Mouse (Mus musculus) neural tube, embryonic 12.5 days (tissue): Measurements from ENCODE around the gene Prr36. TPM values are rescaled to one million over a fixed set of nuclear protein-coding genes. Genes with fewer than 3 reads are reported as not detected.

Experiments
- ATAC-seq: fragments of 200-750 bp; cut with Nextera tagmentation; 2 replicates; pipeline ENCODE4 v1.8.0; 2017; ENCODE audit warnings: low read depth, mild to moderate bottlenecking, moderate TSS enrichment, moderate library complexity; ENCODE audit not compliant: low FRiP score
- H3K27ac ChIP-seq: fragments of 300-500 bp; sonication (generic); 2 replicates; pipeline ENCODE4 v1.5.1; 2016
- H3K27me3 ChIP-seq: fragments of 300-500 bp; sonication (generic); replicated peaks from 2 replicates; pipeline ENCODE4 v1.6.1; 2016; ENCODE audit warnings: mild to moderate bottlenecking
- H3K36me3 ChIP-seq: fragments of 300-500 bp; sonication (generic); 2 replicates; pipeline ENCODE4 v1.6.1; 2016; ENCODE audit warnings: mild to moderate bottlenecking
- H3K4me1 ChIP-seq: fragments of 300-500 bp; sonication (generic); 2 replicates; pipeline ENCODE4 v1.6.1; 2016
- H3K4me2 ChIP-seq: fragments of 300-500 bp; sonication (generic); replicated peaks from 2 replicates; pipeline ENCODE4 v1.6.1; 2016; ENCODE audit warnings: mild to moderate bottlenecking
- H3K4me3 ChIP-seq: fragments of 300-500 bp; sonication (generic); 2 replicates; pipeline ENCODE4 v1.5.1; 2016
- H3K9ac ChIP-seq: fragments of 300-500 bp; sonication (generic); 2 replicates; pipeline ENCODE4 v1.6.1; 2016; ENCODE audit warnings: mild to moderate bottlenecking
- H3K9me3 ChIP-seq: fragments of 300-500 bp; sonication (generic); 2 replicates; pipeline ENCODE4 v1.6.1; 2016; ENCODE audit warnings: mild to moderate bottlenecking
- WGBS: fragments of 180-500 bp; shearing (Covaris S2); methylation state at CpG from one replicate; pipeline ENCODE4 v1.1.7; 2016; 5-methylcytosine and 5-hydroxymethylcytosine counted together
- polyA plus RNA-seq: library from polyadenylated mRNA; unstranded; fragments of >200 nt; fragmentation: Nextera tagmentation; extraction: Ambion mirVana; gene quantifications from 2 replicates; pipeline ENCODE4 v1.2.1, GENCODE M21; 2016

The Prr36 gene
- polyA plus RNA-seq, 1 experiment from 2014 or later, result 40.7 TPM

GRCm38 (mm10) chr8:4237814-4238433, 20.7 kb upstream of the Prr36 start:
- Histone ChIP-seq H3K27me3 (0 out of 2 replicates have a peak, but pooled peaks cover 4% of the 10 kb centered on the region), H3K9ac (peak overlapping the region; percentile 58), H3K36me3 (peaks cover 14% of the 10 kb centered on the region), H3K27ac (peak overlapping the region; percentile 76), H3K9me3 (no peaks in the 10 kb centered on the region), H3K4me2 (peak overlapping the region; percentile 92), H3K4me3 (peak overlapping the region; percentile 80), H3K4me1 (peaks cover 19% of the 10 kb centered on the region)
- 20% methylated on average over 15 of the region's 15 CpGs for WGBS
- peak; percentile 36; the same call in 1 of the 2 replicates for ATAC-seq

- WGBS, result 62% methylated on average over 10 of the region's 10 CpGs
- no peak overlapping the region for H3K27ac ChIP-seq
- no peak overlapping the region for H3K4me3 ChIP-seq
- H3K4me2 ChIP-seq, result no peak overlapping the region
- ATAC-seq, result no peak
- H3K27me3 ChIP-seq, result peaks cover 25% of the 10 kb centered on the region
- no peaks in the 10 kb centered on the region for H3K9me3 ChIP-seq
- no peak overlapping the region for H3K9ac ChIP-seq
- H3K4me1 ChIP-seq, result peaks cover 6% of the 10 kb centered on the region
- H3K36me3 ChIP-seq, result no peaks in the 10 kb centered on the region
Measured at GRCm38 (mm10) chr8:4230612-4231351, 13.5 kb upstream of the Prr36 start.

GRCm38 (mm10) chr8:4229784-4230183, 12.5 kb upstream of the Prr36 start:
- no peak overlapping the region for H3K27ac ChIP-seq
- 76% methylated on average over 5 of the region's 5 CpGs for WGBS
- H3K9me3 ChIP-seq, result no peaks in the 10 kb centered on the region
- peaks cover 25% of the 10 kb centered on the region for H3K27me3 ChIP-seq
- H3K4me2 ChIP-seq, result no peak overlapping the region
- ATAC-seq, result no peak
- H3K4me1 ChIP-seq, result peaks cover 6% of the 10 kb centered on the region
- no peak overlapping the region for H3K4me3 ChIP-seq
- no peaks in the 10 kb centered on the region for H3K36me3 ChIP-seq
- no peak overlapping the region for H3K9ac ChIP-seq

- H3K9ac ChIP-seq, result no peak overlapping the region
- peaks cover 25% of the 10 kb centered on the region for H3K27me3 ChIP-seq
- WGBS, result 91% methylated on average over 4 of the region's 4 CpGs
- H3K36me3 ChIP-seq, result no peaks in the 10 kb centered on the region
- H3K27ac ChIP-seq, result no peak overlapping the region
- H3K4me1 ChIP-seq, result peaks cover 6% of the 10 kb centered on the region
- no peak for ATAC-seq
- H3K4me3 ChIP-seq, result no peak overlapping the region
- H3K4me2 ChIP-seq, result no peak overlapping the region
- H3K9me3 ChIP-seq, result no peaks in the 10 kb centered on the region
Measured at GRCm38 (mm10) chr8:4227919-4228318, 10.7 kb upstream of the Prr36 start.

- Histone ChIP-seq H3K4me2 (peak within 1 kb of the TSS; percentile 51), H3K27ac (no peak within 1 kb of the TSS), H3K9ac (no peak within 1 kb of the TSS), H3K4me1 (peaks cover 6% of the 10 kb centered on the region), H3K4me3 (0 out of 2 replicates have a peak within 1 kb of the TSS, but pooled peaks have one; percentile 7), H3K27me3 (peaks cover 25% of the 10 kb centered on the region), H3K9me3 (no peaks in the 10 kb centered on the region), H3K36me3 (no peaks in the 10 kb centered on the region)
- WGBS, result 6% methylated on average over 33 of the region's 33 CpGs
- no peak for ATAC-seq
Measured at GRCm38 (mm10) chr8:4226739-4227347, 9.6 kb upstream of the Prr36 start, which contains the start of gene Lrrc8e. Gene Lrrc8e, plus strand, starts transcription at chr8:4226827.

GRCm38 (mm10) chr8:4226323-4226722, 9.1 kb upstream of the Prr36 start:
- no peaks in the 10 kb centered on the region for H3K36me3 ChIP-seq
- peaks cover 25% of the 10 kb centered on the region for H3K27me3 ChIP-seq
- no peak for ATAC-seq
- no peak overlapping the region for H3K9ac ChIP-seq
- WGBS, result 29% methylated on average over 4 of the region's 4 CpGs
- no peaks in the 10 kb centered on the region for H3K9me3 ChIP-seq
- H3K4me2 ChIP-seq, result peak overlapping the region; percentile 51
- H3K4me1 ChIP-seq, result peaks cover 6% of the 10 kb centered on the region
- H3K4me3 ChIP-seq, result no peak overlapping the region
- H3K27ac ChIP-seq, result no peak overlapping the region

GRCm38 (mm10) chr8:4222059-4222458, 4.8 kb upstream of the Prr36 start:
- Histone ChIP-seq H3K27ac (no peak overlapping the region), H3K9ac (no peak overlapping the region)
- no peak for ATAC-seq

GRCm38 (mm10) chr8:4219617-4220016, 2.4 kb upstream of the Prr36 start:
- Histone ChIP-seq H3K4me1 (peaks cover 19% of the 10 kb centered on the region), H3K36me3 (peaks cover 2% of the 10 kb centered on the region; the same call in 1 of the 2 replicates), H3K27ac (no peak overlapping the region), H3K9ac (no peak overlapping the region), H3K9me3 (no peaks in the 10 kb centered on the region), H3K27me3 (0 out of 2 replicates have a peak, but pooled peaks cover 7% of the 10 kb centered on the region), H3K4me2 (no peak overlapping the region), H3K4me3 (no peak overlapping the region)
- WGBS, result 88% methylated on average over 3 of the region's 3 CpGs
- ATAC-seq, result no peak

More at GRCm38 (mm10) chr8:4222059-4222458, 4.8 kb upstream of the Prr36 start:
- peaks cover 14% of the 10 kb centered on the region for H3K27me3 ChIP-seq
- H3K36me3 ChIP-seq, result no peaks in the 10 kb centered on the region
- no peaks in the 10 kb centered on the region for H3K9me3 ChIP-seq
- no peak overlapping the region for H3K4me3 ChIP-seq
- H3K4me1 ChIP-seq, result peaks cover 6% of the 10 kb centered on the region
- no peak overlapping the region for H3K4me2 ChIP-seq

GRCm38 (mm10) chr8:4216296-4216695, 963 bp downstream of the Prr36 start:
- peak overlapping the region; percentile 62 for H3K4me3 ChIP-seq
- 6% methylated on average over 18 of the region's 18 CpGs for WGBS
- H3K27me3 ChIP-seq, result peaks cover 11% of the 10 kb centered on the region; the same call in 1 of the 2 replicates
- H3K9ac ChIP-seq, result peak overlapping the region; percentile 86
- H3K27ac ChIP-seq, result peak overlapping the region; percentile 63; the same call in 1 of the 2 replicates
- peak overlapping the region; percentile 87 for H3K4me2 ChIP-seq
- no peaks in the 10 kb centered on the region for H3K9me3 ChIP-seq
- peak; percentile 11; the same call in 1 of the 2 replicates for ATAC-seq
- H3K36me3 ChIP-seq, result peaks cover 7% of the 10 kb centered on the region; the same call in 1 of the 2 replicates
- peaks cover 40% of the 10 kb centered on the region for H3K4me1 ChIP-seq

GRCm38 (mm10) chr8:4214006-4214980, 3.0 kb downstream of the Prr36 start:
- Histone ChIP-seq H3K4me2 (peak overlapping the region; percentile 87), H3K9ac (peak overlapping the region; percentile 40; the same call in 1 of the 2 replicates), H3K4me3 (peak overlapping the region; percentile 39), H3K4me1 (peaks cover 43% of the 10 kb centered on the region), H3K27me3 (peaks cover 11% of the 10 kb centered on the region; the same call in 1 of the 2 replicates), H3K9me3 (no peaks in the 10 kb centered on the region), H3K27ac (no peak overlapping the region), H3K36me3 (peaks cover 25% of the 10 kb centered on the region)
- 10% methylated on average over 33 of the region's 33 CpGs for WGBS
- no peak for ATAC-seq
